Mouse (Mus musculus): Measurements from ENCODE around the gene Lysmd1. TPM values are rescaled to one million over a fixed set of nuclear protein-coding genes. Genes with fewer than 3 reads are reported as not detected.

The Lysmd1 gene
- polyA plus RNA-seq, 1 experiment from 2014 or later: 16.2 TPM

DNA sequence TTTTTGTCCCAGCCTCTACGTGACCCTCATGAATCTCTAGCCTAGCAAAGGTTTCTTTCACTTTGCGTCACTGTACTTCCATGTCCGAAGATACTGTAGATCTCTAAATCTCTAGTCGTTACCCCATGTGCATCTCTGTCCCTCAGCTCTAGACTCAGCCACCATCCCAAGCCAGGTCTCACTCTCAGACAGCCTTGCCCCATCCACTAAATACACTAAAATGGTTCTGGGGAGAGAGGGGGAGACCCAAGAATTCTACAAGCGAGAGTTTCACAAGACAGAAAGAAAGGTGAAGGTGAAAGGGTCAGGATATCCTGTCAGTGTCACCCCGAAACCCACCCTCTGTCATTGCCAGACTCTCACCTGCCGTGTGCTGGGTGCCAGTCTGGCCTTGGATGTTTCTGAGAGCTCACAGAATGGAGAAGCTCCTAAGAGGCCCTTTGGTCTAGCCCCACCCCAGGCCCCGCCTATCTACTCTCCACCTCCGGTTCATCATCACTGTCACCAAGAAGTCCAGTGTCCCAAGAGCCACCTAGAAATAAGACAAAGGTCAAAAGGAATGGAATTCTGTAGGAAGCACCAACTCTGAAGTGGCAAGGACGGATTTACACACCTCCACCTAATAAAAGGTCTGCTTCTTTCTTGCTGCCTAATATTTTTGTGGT, 8.2 kb downstream of the Lysmd1 start, which contains the start of gene Tnfaip8l2:
Gene Tnfaip8l2 (minus strand): TSS at position 409 of the 665 bp plus-strand sequence.
- no peaks in the 10 kb centered on the region for H3K4me1 ChIP-seq (replicated peaks; ENCODE audit: control insufficient read depth, insufficient read depth, low read length)
- H3K4me2 ChIP-seq (ENCODE audit: low read depth, low read length): no peak within 1 kb of the TSS
- no peak within 1 kb of the TSS for H3K27ac ChIP-seq (ENCODE audit: low read length)
- peak; percentile 55; the same call in 1 of the 2 replicates for ATAC-seq (ENCODE audit: low read depth)
- H3K4me3 ChIP-seq (ENCODE audit: low read length): no peak within 1 kb of the TSS
- WGBS: 84% methylated on average over 10 of the region's 10 CpGs
- H3K9me3 ChIP-seq (ENCODE audit: control insufficient read depth, low read length): no peaks in the 10 kb centered on the region
- H3K27me3 ChIP-seq (ENCODE audit: control insufficient read depth, insufficient read depth, low read depth, low read length): no peaks in the 10 kb centered on the region
- no peak within 1 kb of the TSS for H3K9ac ChIP-seq (ENCODE audit: low read length)
- peaks cover 5% of the 10 kb centered on the region; the same call in 1 of the 2 replicates for H3K36me3 ChIP-seq (ENCODE audit: control insufficient read depth, insufficient read depth, low read length)

GRCm38 (mm10) chr3:95142617-95143011, 8.7 kb downstream of the Lysmd1 start:
- Histone ChIP-seq H3K9me3 (ENCODE audit: control insufficient read depth, low read length) (no peaks in the 10 kb centered on the region), H3K4me2 (ENCODE audit: low read depth, low read length) (no peak overlapping the region), H3K27me3 (ENCODE audit: control insufficient read depth, insufficient read depth, low read depth, low read length) (no peaks in the 10 kb centered on the region), H3K36me3 (ENCODE audit: control insufficient read depth, insufficient read depth, low read length) (peaks cover 5% of the 10 kb centered on the region; the same call in 1 of the 2 replicates), H3K27ac (ENCODE audit: low read length) (no peak overlapping the region), H3K4me1 (replicated peaks; ENCODE audit: control insufficient read depth, insufficient read depth, low read length) (no peaks in the 10 kb centered on the region), H3K9ac (ENCODE audit: low read length) (no peak overlapping the region), H3K4me3 (ENCODE audit: low read length) (no peak overlapping the region)
- peak; percentile 77 for ATAC-seq (ENCODE audit: low read depth)
- WGBS: 9% methylated on average over 5 of the region's 5 CpGs

- Histone ChIP-seq H3K27ac (ENCODE audit: low read length) (no peak overlapping the region), H3K4me1 (replicated peaks; ENCODE audit: control insufficient read depth, insufficient read depth, low read length) (no peaks in the 10 kb centered on the region), H3K27me3 (ENCODE audit: control insufficient read depth, insufficient read depth, low read depth, low read length) (no peaks in the 10 kb centered on the region), H3K36me3 (ENCODE audit: control insufficient read depth, insufficient read depth, low read length) (no peaks in the 10 kb centered on the region), H3K4me3 (ENCODE audit: low read length) (no peak overlapping the region), H3K9me3 (ENCODE audit: control insufficient read depth, low read length) (no peaks in the 10 kb centered on the region), H3K9ac (ENCODE audit: low read length) (no peak overlapping the region), H3K4me2 (ENCODE audit: low read depth, low read length) (no peak overlapping the region)
- WGBS: 65% methylated on average over 3 of the region's 3 CpGs
- ATAC-seq (ENCODE audit: low read depth): no peak
These were observed 14.0 kb downstream of the Lysmd1 start for GRCm38 (mm10) chr3:95147924-95148323.

- Histone ChIP-seq H3K36me3 (ENCODE audit: control insufficient read depth, insufficient read depth, low read length) (no peaks in the 10 kb centered on the region), H3K4me3 (ENCODE audit: low read length) (no peak overlapping the region), H3K9me3 (ENCODE audit: control insufficient read depth, low read length) (no peaks in the 10 kb centered on the region), H3K27ac (ENCODE audit: low read length) (no peak overlapping the region), H3K27me3 (ENCODE audit: control insufficient read depth, insufficient read depth, low read depth, low read length) (no peaks in the 10 kb centered on the region), H3K4me2 (ENCODE audit: low read depth, low read length) (no peak overlapping the region), H3K4me1 (replicated peaks; ENCODE audit: control insufficient read depth, insufficient read depth, low read length) (no peaks in the 10 kb centered on the region), H3K9ac (ENCODE audit: low read length) (no peak overlapping the region)
- 47% methylated on average over 4 of the region's 4 CpGs for WGBS
- 0 out of 2 replicates have a peak, but pooled peaks have one; percentile 7 for ATAC-seq (ENCODE audit: low read depth)
These were observed 20.0 kb downstream of the Lysmd1 start for GRCm38 (mm10) chr3:95153874-95154273.

DNA sequence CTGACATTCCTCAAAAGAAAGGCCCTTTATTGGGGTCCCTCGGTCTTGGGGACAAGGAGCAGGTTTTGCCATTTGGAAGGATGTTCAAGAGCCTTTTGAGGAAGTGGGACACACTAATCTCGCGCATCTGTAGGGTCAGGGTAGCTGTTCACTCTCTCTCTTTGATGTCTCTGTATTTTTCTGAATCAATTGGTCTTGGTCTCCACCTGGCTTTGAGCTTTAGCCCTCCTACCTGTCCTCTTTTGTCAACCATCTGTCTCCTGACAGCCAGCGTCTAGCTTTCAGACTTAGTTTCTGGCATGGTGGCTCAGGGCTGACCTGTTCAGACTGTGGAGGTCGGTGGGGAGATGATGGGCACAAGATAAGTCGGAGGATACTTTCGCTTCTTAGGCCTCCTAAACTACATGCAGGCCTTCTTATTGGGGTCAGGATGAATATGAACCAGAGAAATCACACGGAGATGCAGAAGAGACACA, 25.7 kb downstream of the Lysmd1 start:
- ATAC-seq (ENCODE audit: low read depth): no peak
- peak overlapping the region; percentile 64 for H3K9ac ChIP-seq (ENCODE audit: low read length)
- H3K4me3 ChIP-seq (ENCODE audit: low read length): peak overlapping the region; percentile 81
- H3K9me3 ChIP-seq (ENCODE audit: control insufficient read depth, low read length): no peaks in the 10 kb centered on the region
- no peaks in the 10 kb centered on the region for H3K27me3 ChIP-seq (ENCODE audit: control insufficient read depth, insufficient read depth, low read depth, low read length)
- no peak overlapping the region for H3K27ac ChIP-seq (ENCODE audit: low read length)
- peaks cover 31% of the 10 kb centered on the region for H3K4me1 ChIP-seq (replicated peaks; ENCODE audit: control insufficient read depth, insufficient read depth, low read length)
- 14% methylated on average over 8 of the region's 8 CpGs for WGBS
- H3K36me3 ChIP-seq (ENCODE audit: control insufficient read depth, insufficient read depth, low read length): no peaks in the 10 kb centered on the region
- peak overlapping the region; percentile 95 for H3K4me2 ChIP-seq (ENCODE audit: low read depth, low read length)

DNA sequence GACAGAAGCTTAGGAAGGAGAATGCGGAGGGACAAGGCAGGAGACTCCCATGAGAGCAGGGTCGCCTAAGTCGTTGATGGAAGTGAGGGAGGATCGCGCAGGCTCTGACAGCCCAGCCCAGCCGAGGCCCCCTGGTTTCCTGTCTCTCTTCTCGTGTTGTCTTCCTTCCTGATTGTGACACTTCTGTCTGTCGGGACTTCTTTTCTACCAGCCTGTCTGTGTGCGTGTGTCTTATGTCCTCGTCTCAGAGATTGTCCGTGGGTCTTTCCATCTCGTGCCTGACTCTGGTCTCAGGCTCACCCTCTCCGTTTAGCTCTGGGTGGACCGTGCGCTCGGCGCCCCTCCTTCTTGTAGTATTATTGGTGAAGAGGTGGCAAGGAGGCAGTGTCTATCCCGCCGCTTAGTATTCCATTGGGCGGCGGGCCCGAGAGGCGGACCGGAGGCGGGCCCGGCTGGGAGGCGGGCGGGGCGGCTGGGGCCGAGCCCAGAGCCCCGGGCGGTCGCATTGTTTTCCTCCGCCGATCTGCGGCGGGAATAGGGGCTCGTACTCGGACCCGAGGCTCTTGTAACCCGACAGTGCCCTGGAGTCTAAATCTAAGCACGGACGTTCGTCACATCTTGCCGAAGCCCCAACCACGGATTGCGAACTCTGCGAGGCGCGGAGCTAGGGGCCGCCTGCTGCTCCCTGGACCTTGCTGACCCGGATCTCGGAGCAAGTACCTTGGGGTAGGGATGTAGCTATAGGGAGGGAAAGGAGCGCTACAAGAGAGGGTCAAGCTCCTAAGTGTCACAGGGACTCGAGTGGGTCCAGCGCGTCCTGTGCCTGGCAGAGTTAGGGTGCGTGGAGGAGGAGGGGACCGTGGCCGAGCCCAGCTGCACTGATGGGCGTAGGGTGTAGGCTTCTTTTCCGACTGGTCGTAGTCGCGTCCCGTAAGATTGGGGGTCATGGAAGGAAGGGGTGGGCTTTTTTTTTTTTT, 26.4 kb downstream of the Lysmd1 start, which contains the start of gene Sema6c:
Gene Sema6c (plus strand): TSS at position 471 of the 977 bp plus-strand sequence.
- WGBS: under 1% methylated on average over 66 of the region's 66 CpGs
- Histone ChIP-seq H3K27ac (ENCODE audit: low read length) (peak within 1 kb of the TSS; percentile 38; the same call in 1 of the 2 replicates), H3K36me3 (ENCODE audit: control insufficient read depth, insufficient read depth, low read length) (no peaks in the 10 kb centered on the region), H3K9ac (ENCODE audit: low read length) (peak within 1 kb of the TSS; percentile 78), H3K27me3 (ENCODE audit: control insufficient read depth, insufficient read depth, low read depth, low read length) (no peaks in the 10 kb centered on the region), H3K4me1 (replicated peaks; ENCODE audit: control insufficient read depth, insufficient read depth, low read length) (peaks cover 31% of the 10 kb centered on the region), H3K4me2 (ENCODE audit: low read depth, low read length) (peak within 1 kb of the TSS; percentile 95), H3K4me3 (ENCODE audit: low read length) (peak within 1 kb of the TSS; percentile 81), H3K9me3 (ENCODE audit: control insufficient read depth, low read length) (no peaks in the 10 kb centered on the region)
- ATAC-seq (ENCODE audit: low read depth): peak; percentile 98

DNA sequence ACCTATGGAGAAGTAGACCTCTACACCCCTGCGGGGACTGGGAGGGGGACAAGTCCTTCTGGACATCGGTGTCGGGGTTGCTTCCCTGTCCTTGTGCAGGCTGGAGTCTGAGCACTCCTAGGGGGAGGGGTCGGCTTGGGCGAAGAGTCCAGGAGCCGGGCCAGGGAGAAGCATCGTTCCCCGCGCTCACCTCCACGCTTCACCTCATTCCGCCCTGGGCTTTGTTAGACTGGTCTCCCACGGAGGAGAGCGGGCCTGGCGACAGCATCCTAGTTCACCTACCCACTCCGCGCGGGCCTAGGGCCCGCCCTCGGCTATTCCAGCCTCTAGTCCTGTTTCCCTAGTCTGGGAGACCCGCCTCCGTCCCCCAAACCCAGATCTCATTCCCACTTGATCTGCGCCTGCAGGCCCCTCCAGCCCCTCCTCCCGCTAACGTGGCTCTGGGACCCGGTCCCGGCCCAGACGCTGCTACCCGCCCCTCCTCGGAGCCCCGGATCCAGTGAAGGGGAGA, 27.2 kb downstream of the Lysmd1 start:
- H3K9ac ChIP-seq (ENCODE audit: low read length): peak overlapping the region; percentile 78
- H3K27me3 ChIP-seq (ENCODE audit: control insufficient read depth, insufficient read depth, low read depth, low read length): no peaks in the 10 kb centered on the region
- H3K4me1 ChIP-seq (replicated peaks; ENCODE audit: control insufficient read depth, insufficient read depth, low read length): peaks cover 31% of the 10 kb centered on the region
- no peak for ATAC-seq (ENCODE audit: low read depth)
- peak overlapping the region; percentile 95 for H3K4me2 ChIP-seq (ENCODE audit: low read depth, low read length)
- H3K4me3 ChIP-seq (ENCODE audit: low read length): peak overlapping the region; percentile 81
- no peak overlapping the region for H3K27ac ChIP-seq (ENCODE audit: low read length)
- no peaks in the 10 kb centered on the region for H3K9me3 ChIP-seq (ENCODE audit: control insufficient read depth, low read length)
- no peaks in the 10 kb centered on the region for H3K36me3 ChIP-seq (ENCODE audit: control insufficient read depth, insufficient read depth, low read length)
- WGBS: 3% methylated on average over 30 of the region's 30 CpGs

DNA sequence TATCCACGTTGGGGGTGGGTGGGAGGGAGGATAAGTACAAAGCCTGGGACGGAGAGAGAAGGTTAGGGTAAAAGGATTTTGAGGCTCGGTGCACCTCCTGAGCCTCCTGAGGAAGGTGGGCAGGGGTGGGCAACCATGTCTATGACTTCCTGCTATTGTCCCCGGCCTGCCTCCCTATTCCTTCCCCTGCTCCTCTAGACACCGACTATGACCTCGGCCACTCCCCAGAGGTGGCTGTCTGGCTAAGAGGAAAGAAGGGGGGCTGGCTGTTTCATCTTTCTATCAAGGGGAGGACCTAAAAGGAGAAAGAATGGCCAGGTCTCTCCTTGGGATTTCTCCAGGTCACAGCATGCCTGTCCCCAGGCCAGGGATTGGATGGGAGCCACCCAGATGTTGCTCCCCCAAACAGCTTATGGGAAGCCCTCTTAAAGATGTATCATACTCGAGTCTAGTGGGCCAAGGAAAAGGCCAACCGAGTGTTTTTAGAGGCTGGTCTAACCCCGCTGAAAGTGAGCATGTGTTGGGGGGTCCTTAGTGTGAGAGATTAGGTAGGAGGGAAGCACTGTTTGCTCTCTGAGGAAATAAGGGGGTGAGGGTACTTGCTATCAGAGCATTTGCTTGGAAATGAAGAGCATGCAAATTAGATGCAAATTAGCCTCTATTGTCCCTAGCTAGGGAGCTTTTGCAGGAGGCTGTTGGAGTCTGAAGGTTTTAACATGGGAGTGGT, 27.9 kb downstream of the Lysmd1 start:
- no peak for ATAC-seq (ENCODE audit: low read depth)
- H3K9ac ChIP-seq (ENCODE audit: low read length): peak overlapping the region; percentile 78

More for the DNA sequence above, 27.9 kb downstream of the Lysmd1 start:
- Histone ChIP-seq H3K27ac (ENCODE audit: low read length) (no peak overlapping the region), H3K36me3 (ENCODE audit: control insufficient read depth, insufficient read depth, low read length) (no peaks in the 10 kb centered on the region), H3K4me2 (ENCODE audit: low read depth, low read length) (peak overlapping the region; percentile 95), H3K4me3 (ENCODE audit: low read length) (peak overlapping the region; percentile 81), H3K9me3 (ENCODE audit: control insufficient read depth, low read length) (no peaks in the 10 kb centered on the region), H3K4me1 (replicated peaks; ENCODE audit: control insufficient read depth, insufficient read depth, low read length) (peaks cover 31% of the 10 kb centered on the region), H3K27me3 (ENCODE audit: control insufficient read depth, insufficient read depth, low read depth, low read length) (no peaks in the 10 kb centered on the region)
- 7% methylated on average over 9 of the region's 9 CpGs for WGBS
